Mouse (Mus musculus) heart, postnatal 0 days (tissue): ENCODE data around the gene H2-DMb1.

Source experiments
- CTCF ChIP-seq: IDR thresholded peaks from 2 replicates; pipeline ENCODE4 v1.5.1; 2016; ENCODE audit warnings: antibody characterized with exemption, control low read depth, low read depth
- EP300 ChIP-seq: IDR thresholded peaks from 2 replicates; pipeline ENCODE4 v1.6.1; 2016; ENCODE audit warnings: antibody characterized with exemption, low read depth

- no peak for TF ChIP-seq CTCF
- no peak for TF ChIP-seq EP300
Measured at GRCm38 (mm10) chr17:34207866-34208265, 55.0 kb downstream of the H2-DMb1 start.
